Mouse (Mus musculus): Measurements from ENCODE around the gene Bcar1. TPM values are rescaled to one million over a fixed set of nuclear protein-coding genes. Genes with fewer than 3 reads are reported as not detected.
A peak's percentile ranks its signal among the peaks of the same experiment; 100 is the strongest.

Gene Bcar1
- polyA plus RNA-seq, 1 experiment from 2014 or later = 9.9 TPM

DNA sequence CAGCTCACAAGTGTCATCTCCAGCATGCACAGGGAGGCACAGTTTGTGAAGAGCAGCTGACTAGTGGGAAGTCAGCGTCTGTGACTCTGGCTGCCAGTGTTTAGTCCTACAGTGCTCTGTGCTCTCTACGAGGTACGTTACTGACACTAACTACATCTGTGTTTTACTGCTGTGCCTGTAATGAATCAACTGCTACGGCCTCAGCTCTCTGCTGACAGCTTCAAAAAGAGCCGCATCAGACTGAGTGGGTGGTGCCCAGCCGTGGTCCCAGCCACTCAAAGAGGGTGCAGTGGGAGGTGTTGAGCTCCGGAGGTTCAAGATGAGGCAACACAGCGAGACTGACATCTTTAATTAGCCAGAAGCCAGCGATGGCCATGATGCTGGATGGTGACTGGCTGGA is 31.5 kb downstream of the Bcar1 start:
- Histone ChIP-seq H3K36me3 (replicated peaks; ENCODE audit: insufficient read depth, low read length) (peaks cover 29% of the 10 kb centered on the region), H3K4me1 (ENCODE audit: insufficient read depth) (peaks cover 3% of the 10 kb centered on the region; the same call in 1 of the 2 replicates), H3K9ac (replicated peaks) (no peak overlapping the region), H3K27ac (ENCODE audit: low read depth) (no peak overlapping the region), H3K27me3 (ENCODE audit: insufficient read depth, low read length) (no peaks in the 10 kb centered on the region), H3K9me3 (ENCODE audit: low read length) (no peaks in the 10 kb centered on the region), H3K4me2 (ENCODE audit: low read depth, low read length) (no peak overlapping the region), H3K4me3 (ENCODE audit: low read depth, low read length) (no peak overlapping the region)
- WGBS (ENCODE audit: insufficient replicate concordance) = 69% methylated on average over 9 of the region's 9 CpGs
- DNase-seq = no peak
- TF ChIP-seq EP300 (IDR thresholded peaks at IDR 0.05; ENCODE audit: low read depth) = no peak
- ATAC-seq = no peak

DNA sequence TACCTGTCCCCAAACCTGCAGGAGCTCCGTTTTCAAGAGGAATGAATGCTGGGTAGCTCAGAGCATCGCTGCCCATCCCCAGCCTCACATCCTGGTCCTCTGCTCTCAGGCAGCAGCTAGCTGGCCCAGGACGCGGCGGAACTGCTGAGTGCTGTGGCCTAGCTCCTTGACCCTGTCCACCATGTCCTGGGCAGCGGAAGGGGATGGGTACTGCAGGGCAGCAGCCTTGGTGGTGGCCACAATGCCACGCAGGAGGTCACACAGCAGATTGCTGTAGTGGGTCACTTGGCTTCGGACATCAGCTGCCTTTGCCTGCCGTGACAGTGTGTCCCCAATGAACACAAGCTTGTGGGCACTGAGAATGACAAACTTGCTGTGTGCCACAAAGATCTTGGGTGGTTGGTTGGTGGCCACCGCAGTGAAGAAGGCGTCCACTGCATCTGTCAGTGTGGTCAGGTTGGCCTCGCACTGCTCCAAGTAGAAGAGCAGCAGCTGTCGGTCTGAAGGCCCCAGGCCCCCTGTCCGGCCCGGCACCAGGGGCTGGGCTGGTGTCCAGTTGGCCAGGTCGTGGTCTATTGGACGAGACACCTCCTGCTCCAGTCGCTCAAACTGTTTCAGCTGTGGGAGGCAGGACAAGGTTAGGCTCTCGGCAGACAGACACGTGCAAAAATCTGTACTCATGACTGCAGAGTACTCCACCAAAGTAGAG is 32.7 kb downstream of the Bcar1 start:
- TF ChIP-seq EP300 (IDR thresholded peaks at IDR 0.05; ENCODE audit: low read depth) (no peak), CTCF (IDR thresholded peaks at IDR 0.05; ENCODE audit: low read depth) (no peak)
- H3K27ac ChIP-seq (ENCODE audit: low read depth) = no peak overlapping the region

DNA sequence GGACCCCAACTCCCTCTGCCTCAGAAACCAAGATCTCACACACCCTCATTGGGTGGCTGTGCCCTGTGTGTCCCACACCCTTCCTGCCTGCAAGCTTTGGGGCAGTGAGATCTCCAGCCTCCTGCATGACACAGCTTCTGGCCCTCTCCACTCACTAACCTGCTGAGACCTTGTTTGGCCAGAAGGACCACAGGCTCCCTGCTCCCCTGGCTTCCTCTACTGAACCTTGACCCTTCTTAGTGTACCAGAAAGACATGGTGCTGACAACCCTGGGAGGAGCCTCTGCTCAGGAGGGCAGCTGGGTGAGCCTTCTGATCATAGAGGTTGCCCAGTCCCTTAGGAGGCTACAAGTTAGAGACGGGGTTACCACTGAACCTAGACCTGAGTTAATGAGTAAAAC is 34.4 kb downstream of the Bcar1 start:
- Histone ChIP-seq H3K9ac (replicated peaks) (no peak overlapping the region; the same call in 1 of the 2 replicates), H3K27ac (ENCODE audit: low read depth) (peak overlapping the region; percentile 92), H3K4me2 (ENCODE audit: low read depth, low read length) (no peak overlapping the region), H3K27me3 (ENCODE audit: insufficient read depth, low read length) (no peaks in the 10 kb centered on the region), H3K9me3 (ENCODE audit: low read length) (no peaks in the 10 kb centered on the region), H3K4me1 (ENCODE audit: insufficient read depth) (peaks cover 9% of the 10 kb centered on the region; the same call in 1 of the 2 replicates), H3K4me3 (ENCODE audit: low read depth, low read length) (no peak overlapping the region), H3K36me3 (replicated peaks; ENCODE audit: insufficient read depth, low read length) (peaks cover 23% of the 10 kb centered on the region)
- TF ChIP-seq EP300 (IDR thresholded peaks at IDR 0.05; ENCODE audit: low read depth) (no peak), CTCF (IDR thresholded peaks at IDR 0.05; ENCODE audit: low read depth) (no peak)
- DNase-seq (no peak), ATAC-seq (peak; percentile 24; the same call in 1 of the 2 replicates)
- 48% methylated on average over 1 of the region's 1 CpGs for WGBS (ENCODE audit: insufficient replicate concordance)

More for the DNA sequence above, 32.7 kb downstream of the Bcar1 start:
- no peak overlapping the region for H3K4me2 ChIP-seq (ENCODE audit: low read depth, low read length)
- H3K9ac ChIP-seq (replicated peaks) = no peak overlapping the region
- DNase-seq = no peak
- H3K4me3 ChIP-seq (ENCODE audit: low read depth, low read length) = no peak overlapping the region
- no peaks in the 10 kb centered on the region for H3K9me3 ChIP-seq (ENCODE audit: low read length)
- H3K4me1 ChIP-seq (ENCODE audit: insufficient read depth) = 0 out of 2 replicates have a peak, but pooled peaks cover 3% of the 10 kb centered on the region
- ATAC-seq = no peak
- peaks cover 29% of the 10 kb centered on the region for H3K36me3 ChIP-seq (replicated peaks; ENCODE audit: insufficient read depth, low read length)
- no peaks in the 10 kb centered on the region for H3K27me3 ChIP-seq (ENCODE audit: insufficient read depth, low read length)
- WGBS (ENCODE audit: insufficient replicate concordance) = 77% methylated on average over 20 of the region's 20 CpGs

DNA sequence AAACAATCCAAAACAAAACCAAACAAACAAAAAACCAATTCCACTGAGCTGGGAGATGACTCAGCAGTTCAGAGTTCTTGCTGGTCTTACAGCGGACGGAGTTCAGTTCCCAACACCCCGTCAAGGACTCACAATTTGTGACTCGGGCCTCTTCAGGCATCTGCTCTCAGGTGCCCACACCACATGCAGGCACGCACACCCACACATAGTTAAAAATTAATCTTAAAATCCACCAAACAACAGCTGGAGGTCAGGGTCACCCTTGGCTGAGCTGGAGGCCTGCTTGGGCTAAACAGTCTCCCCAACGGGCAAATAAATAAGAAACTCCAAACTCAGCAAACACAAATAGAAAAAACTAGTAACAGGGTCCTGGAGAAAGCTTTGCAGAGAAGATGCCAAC is 35.3 kb downstream of the Bcar1 start:
- Histone ChIP-seq H3K4me3 (ENCODE audit: low read depth, low read length) (no peak overlapping the region), H3K36me3 (replicated peaks; ENCODE audit: insufficient read depth, low read length) (peaks cover 16% of the 10 kb centered on the region), H3K27ac (ENCODE audit: low read depth) (peak overlapping the region; percentile 92), H3K4me2 (ENCODE audit: low read depth, low read length) (no peak overlapping the region), H3K4me1 (ENCODE audit: insufficient read depth) (peaks cover 9% of the 10 kb centered on the region; the same call in 1 of the 2 replicates), H3K27me3 (ENCODE audit: insufficient read depth, low read length) (no peaks in the 10 kb centered on the region), H3K9me3 (ENCODE audit: low read length) (no peaks in the 10 kb centered on the region), H3K9ac (replicated peaks) (peak overlapping the region; percentile 8; the same call in 1 of the 2 replicates)
- 53% methylated on average over 6 of the region's 6 CpGs for WGBS (ENCODE audit: insufficient replicate concordance)
- DNase-seq = peak; percentile 46
- TF ChIP-seq CTCF (IDR thresholded peaks at IDR 0.05; ENCODE audit: low read depth) = no peak
- no peak for TF ChIP-seq EP300 (IDR thresholded peaks at IDR 0.05; ENCODE audit: low read depth)
- peak; percentile 84 for ATAC-seq

DNA sequence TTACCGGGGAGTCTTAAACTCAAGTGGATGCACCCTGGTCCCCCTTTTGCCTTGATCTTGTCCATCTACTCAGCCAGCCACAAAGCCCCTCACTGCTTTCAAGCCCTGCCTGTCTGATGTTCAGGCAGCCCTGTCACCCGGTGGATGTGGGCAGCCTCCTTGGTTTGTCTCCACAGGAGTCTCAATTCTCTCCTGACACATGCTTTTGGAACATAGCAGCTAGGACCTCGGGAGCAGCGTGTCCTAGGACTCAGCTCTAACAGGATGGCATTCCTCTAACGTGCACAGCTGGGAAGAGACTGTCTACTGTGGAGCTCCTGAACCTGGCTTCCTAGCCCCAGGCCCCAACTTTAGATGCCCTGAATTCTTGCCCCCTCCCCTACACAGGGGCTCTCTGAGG is 37.9 kb downstream of the Bcar1 start:
- Histone ChIP-seq H3K9me3 (ENCODE audit: low read length) (no peaks in the 10 kb centered on the region), H3K4me3 (ENCODE audit: low read depth, low read length) (no peak overlapping the region), H3K4me2 (ENCODE audit: low read depth, low read length) (no peak overlapping the region), H3K4me1 (ENCODE audit: insufficient read depth) (peaks cover 13% of the 10 kb centered on the region; the same call in 1 of the 2 replicates), H3K36me3 (replicated peaks; ENCODE audit: insufficient read depth, low read length) (no peaks in the 10 kb centered on the region), H3K9ac (replicated peaks) (no peak overlapping the region), H3K27me3 (ENCODE audit: insufficient read depth, low read length) (no peaks in the 10 kb centered on the region), H3K27ac (ENCODE audit: low read depth) (peak overlapping the region; percentile 4; the same call in 1 of the 2 replicates)
- no peak for TF ChIP-seq CTCF (IDR thresholded peaks at IDR 0.05; ENCODE audit: low read depth)
- TF ChIP-seq EP300 (IDR thresholded peaks at IDR 0.05; ENCODE audit: low read depth) = no peak
- ATAC-seq (no peak), DNase-seq (no peak)
- WGBS (ENCODE audit: insufficient replicate concordance) = 62% methylated on average over 5 of the region's 5 CpGs

DNA sequence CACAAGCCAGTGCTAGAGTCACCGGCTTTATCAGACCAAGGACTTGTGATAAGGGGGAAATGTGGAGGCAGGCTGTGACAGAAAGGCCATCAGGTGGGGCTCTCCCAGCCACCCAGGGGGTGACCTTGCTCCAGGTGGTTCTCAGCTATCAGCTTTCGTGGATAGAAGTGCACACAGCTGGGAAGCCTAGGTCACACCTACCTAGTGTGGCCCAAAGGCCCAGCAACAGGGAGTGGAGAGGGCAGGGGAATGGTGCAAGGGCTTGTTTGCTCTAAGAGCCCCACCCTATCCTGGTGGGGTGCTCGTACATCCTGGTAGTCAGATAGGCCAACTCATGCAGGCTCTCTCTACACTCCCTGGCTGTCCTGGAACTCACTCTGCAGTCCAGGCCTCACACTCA is 38.4 kb downstream of the Bcar1 start:
- no peak overlapping the region for H3K4me2 ChIP-seq (ENCODE audit: low read depth, low read length)
- WGBS (ENCODE audit: insufficient replicate concordance) = 33% methylated on average over 3 of the region's 3 CpGs
- H3K4me3 ChIP-seq (ENCODE audit: low read depth, low read length) = no peak overlapping the region
- H3K4me1 ChIP-seq (ENCODE audit: insufficient read depth) = peaks cover 13% of the 10 kb centered on the region; the same call in 1 of the 2 replicates
- no peak overlapping the region for H3K27ac ChIP-seq (ENCODE audit: low read depth)
- TF ChIP-seq EP300 (IDR thresholded peaks at IDR 0.05; ENCODE audit: low read depth) (no peak), CTCF (IDR thresholded peaks at IDR 0.05; ENCODE audit: low read depth) (no peak)
- H3K9ac ChIP-seq (replicated peaks) = no peak overlapping the region
- H3K36me3 ChIP-seq (replicated peaks; ENCODE audit: insufficient read depth, low read length) = no peaks in the 10 kb centered on the region
- no peaks in the 10 kb centered on the region for H3K9me3 ChIP-seq (ENCODE audit: low read length)
- H3K27me3 ChIP-seq (ENCODE audit: insufficient read depth, low read length) = no peaks in the 10 kb centered on the region
- ATAC-seq (peak; percentile 46), DNase-seq (no peak)
